Mouse (Mus musculus) MEL (cell line): Measurements from ENCODE around the gene Myh9. TPM values are rescaled to one million over a fixed set of nuclear protein-coding genes. Genes with fewer than 3 reads are reported as not detected.

Experiments
- DNase-seq: peaks from one replicate; pipeline ENCODE4 v3.0.0; 2011; ENCODE audit warnings: low read depth, low spot score
- H3K27ac ChIP-seq: 2 replicates; pipeline ENCODE4 v1.5.1; 2012; ENCODE audit warnings: low read depth, mild to moderate bottlenecking, control low read depth, low read length, moderate library complexity; ENCODE audit not compliant: control insufficient read depth
- H3K27me3 ChIP-seq, 2 experiments: fragments of 150-350 bp in 1 of 2; sonication (generic) in 1 of 2; 2 replicates each; pipeline ENCODE4 v1.6.1; 2012; ENCODE audit warnings: low read length in 2 of 2, mild to moderate bottlenecking in 2 of 2, improper control_type of control experiment in 1 of 2, moderate library complexity in 1 of 2; ENCODE audit not compliant: insufficient read depth in 2 of 2, control insufficient read depth in 1 of 2
- H3K36me3 ChIP-seq, 2 experiments: 2 replicates each; pipeline ENCODE4 v1.6.1; 2012 to 2014; ENCODE audit warnings: low read length in 2 of 2, improper control_type of control experiment in 1 of 2, inconsistent platforms in 1 of 2, mild to moderate bottlenecking in 1 of 2; ENCODE audit not compliant: insufficient read depth in 2 of 2, control insufficient read depth in 1 of 2
- H3K4me1 ChIP-seq, 2 experiments: fragments of 150-350 bp in 1 of 2; sonication (generic) in 1 of 2; 2 replicates each; pipeline ENCODE4 v1.6.1; 2012; ENCODE audit warnings: low read length in 2 of 2, improper control_type of control experiment in 1 of 2, mild to moderate bottlenecking in 1 of 2; ENCODE audit not compliant: insufficient read depth in 2 of 2, control insufficient read depth in 1 of 2
- H3K4me3 ChIP-seq, 2 experiments: fragments of 150-350 bp in 1 of 2; sonication (generic) in 1 of 2; 2 replicates each; pipeline ENCODE4 v1.5.1; 2012; ENCODE audit warnings: low read depth in 2 of 2, low read length in 2 of 2, mild to moderate bottlenecking in 2 of 2, moderate library complexity in 2 of 2, control low read depth in 1 of 2, improper control_type of control experiment in 1 of 2; ENCODE audit not compliant: control insufficient read depth in 1 of 2, insufficient read depth in 1 of 2
- H3K79me2 ChIP-seq: 2 replicates; pipeline ENCODE4 v1.6.1; 2012; ENCODE audit warnings: mild to moderate bottlenecking, low read length, moderate library complexity; ENCODE audit not compliant: control insufficient read depth, poor library complexity, insufficient read depth
- H3K9ac ChIP-seq: 2 replicates; pipeline ENCODE4 v1.6.1; 2012; ENCODE audit warnings: low read depth, mild to moderate bottlenecking, control low read depth, low read length, moderate library complexity; ENCODE audit not compliant: control insufficient read depth, poor library complexity, severe bottlenecking
- H3K9me3 ChIP-seq: fragments of 150-350 bp; sonication (generic); replicated peaks from 2 replicates; pipeline ENCODE4 v1.6.1; 2012; ENCODE audit warnings: mild to moderate bottlenecking, low read length, improper control_type of control experiment, moderate library complexity; ENCODE audit not compliant: insufficient read depth
- CHD2 ChIP-seq: IDR thresholded peaks from 2 replicates; pipeline ENCODE4 v1.6.1; 2011; ENCODE audit warnings: low read length, improper control_type of control experiment
- E2F4 ChIP-seq: IDR thresholded peaks from 2 replicates; pipeline ENCODE4 v1.6.1; 2011; ENCODE audit warnings: low read depth, low read length, improper control_type of control experiment, borderline replicate concordance
- JUND ChIP-seq: IDR thresholded peaks from 2 replicates; pipeline ENCODE4 v1.6.1; 2011; ENCODE audit warnings: low read depth, mild to moderate bottlenecking, improper control_type of control experiment, low read length
- MAFK ChIP-seq: IDR thresholded peaks from 2 replicates; pipeline ENCODE4 v1.6.1; 2011; ENCODE audit warnings: low read depth, mild to moderate bottlenecking, low read length, improper control_type of control experiment, borderline replicate concordance
- MAZ ChIP-seq: IDR thresholded peaks from 2 replicates; pipeline ENCODE4 v1.6.1; 2012; ENCODE audit warnings: low read depth, mild to moderate bottlenecking, inconsistent platforms, low read length, improper control_type of control experiment
- MYC ChIP-seq: IDR thresholded peaks from 2 replicates; pipeline ENCODE4 v1.6.1; 2011; ENCODE audit warnings: low read depth, mild to moderate bottlenecking, low read length, improper control_type of control experiment, moderate library complexity
- NRF1 ChIP-seq: IDR thresholded peaks from 2 replicates; pipeline ENCODE4 v1.6.1; 2014; ENCODE audit warnings: low read depth, mild to moderate bottlenecking, inconsistent platforms, low read length, improper control_type of control experiment, moderate library complexity; ENCODE audit not compliant: poor library complexity, insufficient read depth, severe bottlenecking
- POLR2A ChIP-seq, 2 experiments: IDR thresholded peaks; 2 replicates each; pipeline ENCODE4 v1.6.1; 2011 to 2012; ENCODE audit warnings: low read length in 2 of 2, mild to moderate bottlenecking in 2 of 2, control low read depth in 1 of 2, improper control_type of control experiment in 1 of 2, low read depth in 1 of 2, moderate library complexity in 1 of 2; ENCODE audit not compliant: control insufficient read depth in 1 of 2, insufficient read depth in 1 of 2, poor library complexity in 1 of 2
- RAD21 ChIP-seq: IDR thresholded peaks from 2 replicates; pipeline ENCODE4 v1.6.1; 2011; ENCODE audit warnings: mild to moderate bottlenecking, low read depth, low read length, improper control_type of control experiment
- RCOR1 ChIP-seq: IDR thresholded peaks from 2 replicates; pipeline ENCODE4 v1.6.1; 2012; ENCODE audit warnings: low read depth, mild to moderate bottlenecking, inconsistent platforms, low read length, improper control_type of control experiment
- SIN3A ChIP-seq: IDR thresholded peaks from 2 replicates; pipeline ENCODE4 v1.6.1; 2012; ENCODE audit warnings: low read length, improper control_type of control experiment, inconsistent platforms
- TBP ChIP-seq: IDR thresholded peaks from 2 replicates; pipeline ENCODE4 v1.8.0; 2011; ENCODE audit warnings: low read depth, low read length, improper control_type of control experiment
- TCF12 ChIP-seq: IDR thresholded peaks from 2 replicates; pipeline ENCODE4 v1.6.1; 2014; ENCODE audit warnings: low read depth, mild to moderate bottlenecking, inconsistent platforms, low read length, improper control_type of control experiment, moderate library complexity
- USF2 ChIP-seq, 2 experiments: IDR thresholded peaks; 2 replicates each; pipeline ENCODE4 v1.6.1; 2011 to 2012; ENCODE audit warnings: improper control_type of control experiment in 2 of 2, low read length in 2 of 2, borderline replicate concordance in 1 of 2, inconsistent platforms in 1 of 2, low read depth in 1 of 2, mild to moderate bottlenecking in 1 of 2; ENCODE audit not compliant: insufficient read depth in 1 of 2
- ZMIZ1 ChIP-seq: IDR thresholded peaks from 2 replicates; pipeline ENCODE4 v1.6.1; 2012; ENCODE audit warnings: low read depth, mild to moderate bottlenecking, inconsistent platforms, low read length, improper control_type of control experiment, moderate library complexity
- polyA plus RNA-seq, 2 experiments: library from polyadenylated mRNA; stranded (reverse) in 1 of 2; unstranded in 1 of 2; fragments of >175 nt in 1 of 2; fragments of >200 nt in 1 of 2; gene quantifications; 2 replicates each; pipeline versions ENCODE4 v1.2.1 to v1.2.4; 2012; ENCODE audit warnings: low replicate concordance in 2 of 2, low read depth in 1 of 2; ENCODE audit not compliant: insufficient read length in 2 of 2, insufficient read depth in 1 of 2, missing spikeins in 1 of 2
- total RNA-seq: library from RNA; depleted of rRNA; stranded (reverse); fragments of 300-350 nt; gene quantifications from 2 replicates; pipeline ENCODE4 v1.2.3, GENCODE M21; 2012

Gene Myh9
- total and polyA plus RNA-seq, 3 experiments: 59.3 to 176 (median 158) TPM

DNA sequence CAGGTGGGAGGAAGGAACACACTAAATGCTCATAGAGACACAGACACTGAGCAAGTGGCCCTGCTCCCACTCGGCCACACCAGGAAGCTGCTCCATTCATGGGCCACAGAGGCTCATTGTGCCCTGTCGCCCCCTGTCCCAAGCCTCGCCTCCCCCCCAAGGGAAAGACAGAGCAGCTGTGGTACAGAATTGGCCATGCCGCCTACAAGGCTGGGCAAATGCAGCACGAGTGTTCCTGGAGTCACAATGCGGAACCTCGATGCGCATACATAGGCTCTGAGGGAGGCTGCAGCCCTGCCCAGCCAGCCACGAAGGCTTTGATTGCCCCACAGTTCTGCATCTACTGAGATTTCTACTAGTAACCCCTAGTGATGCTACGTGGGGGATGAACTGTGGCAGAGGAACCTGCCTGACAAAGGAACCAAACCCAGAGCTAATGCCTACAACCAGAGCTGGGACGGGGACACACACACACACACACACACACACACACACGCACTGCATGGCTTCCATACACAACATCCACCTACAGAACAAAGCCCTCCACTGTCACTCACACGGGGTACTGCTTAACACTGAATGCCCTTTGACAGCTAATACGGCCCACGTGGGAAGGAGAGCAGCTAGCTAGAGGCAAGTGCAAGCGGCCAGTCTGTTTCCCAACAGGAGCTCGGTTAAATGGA lies 31.4 kb downstream of the Myh9 start:
- DNase-seq: no peak
- H3K79me2 ChIP-seq: peaks cover 4% of the 10 kb centered on the region; the same call in 1 of the 2 replicates
- H3K27ac ChIP-seq: no peak overlapping the region
- no peaks in the 10 kb centered on the region for H3K9me3 ChIP-seq
- H3K4me3 ChIP-seq: no peak overlapping the region
- H3K36me3 ChIP-seq: peaks cover 0 to 8% of the 10 kb centered on the region in 2 experiments; a peak in 2 of 4 replicates
- H3K27me3 ChIP-seq: no peaks in the 10 kb centered on the region
- no peak overlapping the region for H3K9ac ChIP-seq
- TF ChIP-seq TCF12 (no peak), NRF1 (no peak), MAZ (no peak), E2F4 (no peak), RCOR1 (no peak), CHD2 (no peak), RAD21 (no peak), POLR2A (IDR thresholded peaks at IDR 0.05; ENCODE audit: control insufficient read depth in 1 of 2, insufficient read depth in 1 of 2, low read depth in 1 of 2, low read length in 2 of 2, poor library complexity in 1 of 2) (no peak), JUND (no peak), SIN3A (no peak), ZMIZ1 (no peak), TBP (no peak)
- H3K4me1 ChIP-seq: no peaks in the 10 kb centered on the region

DNA sequence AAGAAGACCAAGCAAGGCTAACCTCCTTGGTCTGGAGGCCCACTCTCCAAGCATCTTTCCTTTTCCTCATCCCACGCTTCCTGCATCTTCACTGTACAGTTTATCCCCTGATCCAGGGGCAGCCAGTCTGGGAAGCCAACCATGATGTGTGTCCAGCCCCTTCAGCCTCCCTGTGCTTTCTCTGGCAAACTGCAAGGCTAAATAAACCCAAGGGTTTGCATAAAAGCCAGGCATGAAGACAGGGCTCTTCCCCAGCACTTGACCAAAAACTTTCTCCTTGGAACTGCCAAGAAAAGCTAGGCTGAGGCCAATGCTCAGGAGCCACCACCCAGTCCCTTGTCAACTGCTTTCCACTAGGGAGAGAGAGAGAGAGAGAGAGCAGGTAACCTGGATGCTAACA lies 32.5 kb downstream of the Myh9 start:
- Histone ChIP-seq H3K27me3 (no peaks in the 10 kb centered on the region), H3K9me3 (no peaks in the 10 kb centered on the region), H3K4me1 (no peaks in the 10 kb centered on the region), H3K9ac (no peak overlapping the region), H3K79me2 (peaks cover 2% of the 10 kb centered on the region; the same call in 1 of the 2 replicates), H3K36me3 (peaks cover 0 to 8% of the 10 kb centered on the region in 2 experiments; a peak in 2 of 4 replicates), H3K27ac (no peak overlapping the region), H3K4me3 (no peak overlapping the region)
- TF ChIP-seq RAD21 (no peak), MAFK (no peak), MYC (no peak), TCF12 (no peak), USF2 (IDR thresholded peaks at IDR 0.05; ENCODE audit: borderline replicate concordance in 1 of 2, insufficient read depth in 1 of 2, low read depth in 1 of 2, low read length in 2 of 2) (no peak)
- no peak for DNase-seq
